Mouse (Mus musculus) heart, adult 2 months (tissue): Measurements from ENCODE around the gene Atp4b.

Experiments used
- EP300 ChIP-seq: fragments of 200-500 bp; IDR thresholded peaks from 2 replicates; pipeline ENCODE4 v1.6.1; 2011; ENCODE audit warnings: low read depth, low read length, control low read depth; ENCODE audit not compliant: insufficient read depth
- POLR2A ChIP-seq: fragments of 200-500 bp; IDR thresholded peaks from 2 replicates; pipeline ENCODE4 v1.6.1; 2011; ENCODE audit warnings: mild to moderate bottlenecking, low read depth, low read length, control low read depth; ENCODE audit not compliant: insufficient read depth

DNA sequence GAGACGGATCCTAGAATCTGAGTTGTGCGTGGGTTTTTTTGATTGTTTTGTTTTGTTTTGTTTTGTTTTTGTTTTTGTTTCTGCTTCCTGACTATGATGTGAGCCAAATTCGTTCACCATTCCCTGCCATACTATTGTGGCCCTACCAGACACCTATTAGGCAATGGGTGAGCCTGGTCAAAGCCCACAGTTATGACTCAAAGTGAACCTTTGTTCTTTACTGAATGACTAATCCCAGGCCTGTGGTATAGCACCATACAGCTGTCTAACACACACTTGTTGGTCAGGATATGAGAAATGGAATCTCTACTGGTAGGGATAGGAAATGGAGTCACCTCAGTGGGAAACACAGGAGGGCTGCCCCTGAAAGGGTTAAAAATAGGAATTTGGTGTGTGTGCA is 14.1 kb downstream of the Atp4b start:
- TF ChIP-seq POLR2A = no peak
- TF ChIP-seq EP300 = no peak
